Mouse (Mus musculus): ENCODE measurements around the gene Bscl2. TPM values are rescaled to one million over a fixed set of nuclear protein-coding genes. Genes with fewer than 3 reads are reported as not detected.
A peak's percentile ranks its signal among the peaks of the same experiment; 100 is the strongest.
"Not testable (repeated sequence)": the region's sequence is repeated elsewhere in the genome, so short reads cannot be mapped to it uniquely, and the experiment has no call there.

The Bscl2 gene
- polyA plus RNA-seq, 1 experiment from 2014 or later: 44.9 TPM

- peak; percentile 19 for DNase-seq (ENCODE audit: low spot score)
- WGBS: 50% methylated on average over 1 of the region's 1 CpGs
- Histone ChIP-seq H3K36me3 (ENCODE audit: control insufficient read depth, insufficient read depth, low read length) (peaks cover 14% of the 10 kb centered on the region), H3K4me3 (ENCODE audit: low read depth, low read length) (peak overlapping the region; percentile 70), H3K4me2 (ENCODE audit: low read depth, low read length) (peak overlapping the region; percentile 82), H3K9ac (ENCODE audit: low read depth, low read length) (no peak overlapping the region), H3K4me1 (ENCODE audit: control insufficient read depth, insufficient read depth, low read length) (peaks cover 7% of the 10 kb centered on the region), H3K27ac (replicated peaks; ENCODE audit: low read depth, low read length) (peak overlapping the region; percentile 75; the same call in 1 of the 2 replicates), H3K9me3 (ENCODE audit: control insufficient read depth, low read length) (no peaks in the 10 kb centered on the region), H3K27me3 (replicated peaks; ENCODE audit: control insufficient read depth, insufficient read depth, low read length) (no peaks in the 10 kb centered on the region)
- ATAC-seq (ENCODE audit: low read depth): no peak
These were observed 49.8 kb downstream of the Bscl2 start for GRCm38 (mm10) chr19:8886916-8887584.

DNA sequence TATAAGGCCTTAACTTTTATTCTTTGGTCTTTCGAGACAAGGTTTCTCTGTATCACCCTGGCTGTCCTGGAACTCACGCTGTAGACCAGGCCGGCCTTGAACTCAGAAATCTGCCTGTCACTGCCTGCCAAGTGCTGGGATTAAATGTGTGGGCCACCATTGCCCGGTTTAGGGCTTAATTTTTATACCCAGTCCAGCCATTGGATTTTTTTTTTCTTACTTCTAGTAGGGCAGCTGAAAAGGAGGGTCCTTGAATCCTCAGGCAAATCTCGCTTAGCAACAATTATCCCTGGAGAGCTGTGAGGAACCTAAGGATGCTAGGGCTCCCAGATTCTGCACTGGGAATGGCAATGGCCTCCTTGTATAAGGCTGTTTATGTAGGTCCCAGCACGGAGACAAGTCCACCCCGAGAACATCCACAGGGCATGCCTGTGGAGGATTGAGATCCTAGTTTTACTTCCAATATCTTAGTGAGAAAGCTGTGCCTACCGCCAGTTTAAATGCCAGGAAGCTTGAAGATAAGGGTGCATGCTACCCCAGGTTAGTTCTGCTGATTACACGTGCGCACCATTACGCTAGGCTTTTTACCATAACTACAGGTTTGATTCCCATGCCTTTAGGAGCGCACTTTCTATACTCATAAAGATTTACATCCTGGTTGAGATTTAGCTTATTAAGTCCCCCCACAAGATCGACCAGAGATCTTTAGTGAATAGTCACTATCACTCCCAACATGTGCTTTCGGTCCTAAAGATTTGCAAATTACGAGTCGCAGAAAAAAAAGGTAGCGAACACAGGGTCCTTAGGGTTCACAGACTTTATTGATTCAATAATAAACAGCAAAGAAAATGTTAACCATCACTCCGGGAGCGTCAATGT lies 50.6 kb downstream of the Bscl2 start:
- Histone ChIP-seq H3K9me3 (ENCODE audit: control insufficient read depth, low read length) (no peaks in the 10 kb centered on the region), H3K4me3 (ENCODE audit: low read depth, low read length) (peak overlapping the region; percentile 70), H3K4me1 (ENCODE audit: control insufficient read depth, insufficient read depth, low read length) (peaks cover 7% of the 10 kb centered on the region), H3K36me3 (ENCODE audit: control insufficient read depth, insufficient read depth, low read length) (peaks cover 14% of the 10 kb centered on the region), H3K27ac (replicated peaks; ENCODE audit: low read depth, low read length) (peak overlapping the region; percentile 75), H3K9ac (ENCODE audit: low read depth, low read length) (peak overlapping the region; percentile 92), H3K27me3 (replicated peaks; ENCODE audit: control insufficient read depth, insufficient read depth, low read length) (no peaks in the 10 kb centered on the region), H3K4me2 (ENCODE audit: low read depth, low read length) (peak overlapping the region; percentile 82)
- ATAC-seq (ENCODE audit: low read depth) (no peak), DNase-seq (ENCODE audit: low spot score) (peak; percentile 8)
- 16% methylated on average over 19 of the region's 19 CpGs for WGBS

- under 1% methylated on average over 58 of the region's 58 CpGs for WGBS
- Histone ChIP-seq H3K4me1 (ENCODE audit: control insufficient read depth, insufficient read depth, low read length) (peaks cover 7% of the 10 kb centered on the region), H3K9me3 (ENCODE audit: control insufficient read depth, low read length) (no peaks in the 10 kb centered on the region), H3K9ac (ENCODE audit: low read depth, low read length) (peak within 1 kb of the TSS; percentile 92), H3K36me3 (ENCODE audit: control insufficient read depth, insufficient read depth, low read length) (peaks cover 14% of the 10 kb centered on the region), H3K27me3 (replicated peaks; ENCODE audit: control insufficient read depth, insufficient read depth, low read length) (no peaks in the 10 kb centered on the region), H3K27ac (replicated peaks; ENCODE audit: low read depth, low read length) (peak within 1 kb of the TSS; percentile 75), H3K4me3 (ENCODE audit: low read depth, low read length) (peak within 1 kb of the TSS; percentile 70), H3K4me2 (ENCODE audit: low read depth, low read length) (peak within 1 kb of the TSS; percentile 82)
- peak; percentile 95 for ATAC-seq (ENCODE audit: low read depth)
- peak; percentile 99 for DNase-seq (ENCODE audit: low spot score)
These were observed 51.5 kb downstream of the Bscl2 start, which contains the start of the genes 1810009A15Rik and Gm49416 for GRCm38 (mm10) chr19:8888511-8889385. TSS of gene 1810009A15Rik (plus strand) at chr19:8888853. TSS of gene Gm49416 (plus strand) at chr19:8888926.

DNA sequence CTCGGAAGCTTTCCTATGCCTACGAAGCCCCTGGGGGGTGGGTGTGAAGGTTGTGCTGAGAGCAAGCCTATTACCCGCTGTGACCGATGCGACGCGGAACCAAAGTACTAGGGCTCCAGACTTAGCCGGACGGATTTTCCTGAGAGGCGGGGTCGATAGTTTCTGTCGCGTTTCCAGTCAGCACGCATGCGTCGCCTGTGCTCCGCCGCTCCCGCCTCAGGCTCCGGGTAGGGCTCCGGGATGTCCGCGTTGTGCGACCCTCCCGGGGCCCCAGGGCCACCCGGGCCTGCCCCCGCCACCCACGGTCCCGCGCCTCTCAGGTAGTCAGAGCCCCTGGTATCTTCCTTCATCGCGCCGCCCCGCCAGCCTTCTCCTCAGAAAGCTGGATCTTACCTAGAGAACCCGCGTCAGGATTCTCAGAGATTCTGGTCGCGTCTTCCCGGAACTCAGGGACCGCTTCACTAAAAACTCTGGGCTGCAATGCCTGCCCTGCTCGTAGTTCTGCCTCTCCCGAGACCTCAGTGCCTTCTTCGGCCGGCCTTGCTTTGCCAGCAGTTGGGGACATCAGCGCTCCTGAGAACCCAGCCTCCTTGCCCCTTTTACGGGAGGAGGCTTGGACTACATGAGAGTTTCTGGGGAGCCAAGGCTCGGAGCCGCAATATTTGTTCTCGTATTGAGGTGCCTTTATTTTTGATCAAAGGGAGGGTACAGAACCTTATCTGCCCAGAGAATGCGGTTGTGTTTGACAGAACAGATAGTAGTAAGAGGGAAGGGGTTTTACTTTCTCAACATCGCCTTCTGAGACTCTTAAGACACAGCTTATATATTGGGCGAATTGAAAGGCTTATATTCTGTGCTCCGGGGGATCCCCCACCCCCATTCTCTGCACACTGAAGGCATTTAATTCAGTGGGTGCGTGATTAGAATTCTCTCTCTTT lies 55.8 kb downstream of the Bscl2 start, which contains the start of gene Ints5:
Ints5 (plus strand) TSS at position 177 of the 938 bp plus-strand sequence.
- ATAC-seq (ENCODE audit: low read depth) (peak; percentile 65), DNase-seq (ENCODE audit: low spot score) (peak; percentile 92)
- peak within 1 kb of the TSS; percentile 93 for H3K9ac ChIP-seq (ENCODE audit: low read depth, low read length)
- peaks cover 31% of the 10 kb centered on the region for H3K36me3 ChIP-seq (ENCODE audit: control insufficient read depth, insufficient read depth, low read length)
- peak within 1 kb of the TSS; percentile 87 for H3K4me2 ChIP-seq (ENCODE audit: low read depth, low read length)
- no peaks in the 10 kb centered on the region for H3K27me3 ChIP-seq (replicated peaks; ENCODE audit: control insufficient read depth, insufficient read depth, low read length)
- peak within 1 kb of the TSS; percentile 64 for H3K4me3 ChIP-seq (ENCODE audit: low read depth, low read length)
- peak within 1 kb of the TSS; percentile 76 for H3K27ac ChIP-seq (replicated peaks; ENCODE audit: low read depth, low read length)
- H3K4me1 ChIP-seq (ENCODE audit: control insufficient read depth, insufficient read depth, low read length): peaks cover 7% of the 10 kb centered on the region
- 3% methylated on average over 42 of the region's 54 CpGs for WGBS
- no peaks in the 10 kb centered on the region for H3K9me3 ChIP-seq (ENCODE audit: control insufficient read depth, low read length)

- Histone ChIP-seq H3K27ac (replicated peaks; ENCODE audit: low read depth, low read length) (no peak overlapping the region), H3K9me3 (ENCODE audit: control insufficient read depth, low read length) (no peaks in the 10 kb centered on the region), H3K27me3 (replicated peaks; ENCODE audit: control insufficient read depth, insufficient read depth, low read length) (no peaks in the 10 kb centered on the region), H3K36me3 (ENCODE audit: control insufficient read depth, insufficient read depth, low read length) (peaks cover 25% of the 10 kb centered on the region), H3K4me3 (ENCODE audit: low read depth, low read length) (no peak overlapping the region), H3K4me1 (ENCODE audit: control insufficient read depth, insufficient read depth, low read length) (peaks cover 16% of the 10 kb centered on the region), H3K9ac (ENCODE audit: low read depth, low read length) (0 out of 2 replicates have a peak overlapping the region, but pooled peaks have one; percentile 15), H3K4me2 (ENCODE audit: low read depth, low read length) (no peak overlapping the region)
- DNase-seq (ENCODE audit: low spot score): no peak
- no peak for ATAC-seq (ENCODE audit: low read depth)
- WGBS: 87% methylated on average over 9 of the region's 9 CpGs
These were observed 58.2 kb downstream of the Bscl2 start for GRCm38 (mm10) chr19:8895397-8895960.

GRCm38 (mm10) chr19:8896231-8896630 lies 59.0 kb downstream of the Bscl2 start:
- H3K4me3 ChIP-seq (ENCODE audit: low read depth, low read length); DNase-seq (ENCODE audit: low spot score); H3K27me3 ChIP-seq (replicated peaks; ENCODE audit: control insufficient read depth, insufficient read depth, low read length); H3K4me2 ChIP-seq (ENCODE audit: low read depth, low read length); H3K27ac ChIP-seq (replicated peaks; ENCODE audit: low read depth, low read length); ATAC-seq (ENCODE audit: low read depth); H3K9me3 ChIP-seq (ENCODE audit: control insufficient read depth, low read length): not testable (repeated sequence)
- H3K9ac ChIP-seq (ENCODE audit: low read depth, low read length): 0 out of 2 replicates have a peak overlapping the region, but pooled peaks have one; percentile 55
- H3K4me1 ChIP-seq (ENCODE audit: control insufficient read depth, insufficient read depth, low read length): peaks cover 16% of the 10 kb centered on the region
- 88% methylated on average over 5 of the region's 5 CpGs for WGBS
- peaks cover 21% of the 10 kb centered on the region for H3K36me3 ChIP-seq (ENCODE audit: control insufficient read depth, insufficient read depth, low read length)

DNA sequence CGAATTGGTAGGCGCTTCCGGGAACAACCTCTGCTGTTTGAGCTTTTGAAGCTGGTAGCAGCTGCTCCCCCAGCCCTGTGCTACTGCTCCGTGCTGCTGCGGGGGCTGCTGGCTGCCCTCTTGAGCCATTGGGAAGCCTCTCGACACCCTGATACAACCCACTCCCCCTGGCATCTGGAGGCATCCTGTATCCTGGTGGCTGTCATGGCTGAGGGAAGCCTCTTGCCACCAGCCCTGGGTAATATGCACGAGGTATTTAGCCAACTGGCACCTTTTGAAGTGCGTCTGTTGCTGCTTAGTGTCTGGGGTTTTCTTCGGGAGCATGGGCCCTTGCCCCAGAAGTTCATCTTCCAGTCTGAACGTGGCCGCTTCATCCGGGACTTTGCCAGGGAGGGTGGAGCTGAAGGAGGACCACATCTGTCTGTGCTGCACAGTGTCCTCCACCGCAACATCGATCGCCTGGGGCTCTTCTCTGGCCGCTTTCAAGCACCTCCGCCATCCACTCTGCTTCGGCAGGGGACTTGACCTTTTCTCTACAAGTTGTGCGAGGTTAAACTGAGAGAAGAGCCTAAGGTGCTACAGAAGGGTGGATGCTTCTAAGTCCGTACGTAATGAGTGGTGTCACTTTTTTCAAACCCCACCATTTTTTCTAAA lies 60.1 kb downstream of the Bscl2 start:
- peak overlapping the region; percentile 55 for H3K9ac ChIP-seq (ENCODE audit: low read depth, low read length)

More for the DNA sequence above, 60.1 kb downstream of the Bscl2 start:
- Histone ChIP-seq H3K4me3 (ENCODE audit: low read depth, low read length) (peak overlapping the region; percentile 98), H3K36me3 (ENCODE audit: control insufficient read depth, insufficient read depth, low read length) (peaks cover 26% of the 10 kb centered on the region), H3K27ac (replicated peaks; ENCODE audit: low read depth, low read length) (peak overlapping the region; percentile 88), H3K4me1 (ENCODE audit: control insufficient read depth, insufficient read depth, low read length) (peaks cover 16% of the 10 kb centered on the region), H3K4me2 (ENCODE audit: low read depth, low read length) (peak overlapping the region; percentile 58)
- not testable (repeated sequence) for H3K27me3 ChIP-seq (replicated peaks; ENCODE audit: control insufficient read depth, insufficient read depth, low read length); H3K9me3 ChIP-seq (ENCODE audit: control insufficient read depth, low read length)
- DNase-seq (ENCODE audit: low spot score) (peak; percentile 43), ATAC-seq (ENCODE audit: low read depth) (peak; percentile 32)
- 22% methylated on average over 20 of the region's 21 CpGs for WGBS

All from embryonic facial prominence, embryonic 14.5 days (tissue).